Mouse (Mus musculus): Measurements from ENCODE around the gene Gm20914. TPM values are rescaled to one million over a fixed set of nuclear protein-coding genes. Genes with fewer than 3 reads are reported as not detected.
"Not testable (repeated sequence)": the region's sequence is repeated elsewhere in the genome, so short reads cannot be mapped to it uniquely, and the experiment has no call there.

The Gm20914 gene
- polyA plus RNA-seq (2016; fragmentation: Nextera tagmentation; extraction: Ambion mirVana) = not detected in 2 replicates

GRCm38 (mm10) chrY:5725678-5726077 lies at the start of gene Gm20914:
TSS of gene Gm20914 (plus strand) at chrY:5725978.
- not testable (repeated sequence) for H3K27ac ChIP-seq (replicated peaks); H3K9ac ChIP-seq (replicated peaks); H3K36me3 ChIP-seq; H3K4me2 ChIP-seq (replicated peaks); H3K9me3 ChIP-seq; H3K4me3 ChIP-seq; H3K27me3 ChIP-seq; H3K4me1 ChIP-seq; ATAC-seq (ENCODE audit: low FRiP score, low read depth)
- no CpG with 5 or more reads among the region's 4 CpGs for WGBS

Other genes with a start within 250 kb of the Gm20914 start
- not detected in 2 replicates for gene Gm21854, start 69.0 kb upstream of the Gm20914 start, polyA plus RNA-seq (2016; fragmentation: Nextera tagmentation; extraction: Ambion mirVana)
- not detected in 2 replicates for gene Gm28171, start 67.4 kb downstream of the Gm20914 start, polyA plus RNA-seq (2016; fragmentation: Nextera tagmentation; extraction: Ambion mirVana)
- not detected in 2 replicates for gene Gm21778, start 216.5 kb downstream of the Gm20914 start, polyA plus RNA-seq (2016; fragmentation: Nextera tagmentation; extraction: Ambion mirVana)